Mouse (Mus musculus) B cell, adult 62 days (primary cell): ENCODE measurements around the gene Krt79. TPM values are rescaled to one million over a fixed set of nuclear protein-coding genes. Genes with fewer than 3 reads are reported as not detected.

ENCODE experiments used
- total RNA-seq: library from RNA; stranded (reverse); gene quantifications from 4 replicates; pipeline ENCODE4 v1.2.4, GENCODE M21; 2023

Krt79 gene
- not detected in 4 replicates for total RNA-seq

GRCm38 (mm10) chr15:101940274-101940829 lies at the start of gene Krt79:
TSS of gene Krt79 (minus strand) at chr15:101940324.

GRCm38 (mm10) chr15:101954187-101954586 lies 14.1 kb upstream of the Krt79 start, which contains the start of gene Krt78:
TSS of gene Krt78 (minus strand) at chr15:101954287.

GRCm38 (mm10) chr15:101924635-101925034 lies 15.5 kb downstream of the Krt79 start, which contains the start of gene Krt4:
TSS of gene Krt4 (minus strand) at chr15:101924735.

GRCm38 (mm10) chr15:101892820-101893219 lies 47.3 kb downstream of the Krt79 start, which contains the start of gene Krt76:
TSS of gene Krt76 (minus strand) at chr15:101892920.

Other genes starting within 250 kb of the Krt79 start
- gene Krt6a, start 246.0 kb downstream of the Krt79 start, total RNA-seq = not detected in 4 replicates
- gene Krt5, start 227.4 kb downstream of the Krt79 start, total RNA-seq = not detected in 4 replicates
- not detected in 4 replicates for gene Krt71, start 197.2 kb downstream of the Krt79 start, total RNA-seq
- gene Krt72, start 153.9 kb downstream of the Krt79 start, total RNA-seq = not detected in 4 replicates
- not detected in 4 replicates for gene Krt73, start 138.0 kb downstream of the Krt79 start, total RNA-seq
- not detected in 4 replicates for gene Krt2, start 122.2 kb downstream of the Krt79 start, total RNA-seq
- gene Krt1, start 89.5 kb downstream of the Krt79 start, total RNA-seq = not detected in 4 replicates
- gene Krt77, start 70.6 kb downstream of the Krt79 start, total RNA-seq = not detected in 4 replicates
- not detected in 4 replicates for gene Krt76, start 47.4 kb downstream of the Krt79 start, total RNA-seq
- not detected in 4 replicates for gene Krt4, start 15.6 kb downstream of the Krt79 start, total RNA-seq
- not detected in 4 replicates for gene Krt78, start 14.0 kb upstream of the Krt79 start, total RNA-seq
- not detected in 4 replicates for gene Krt8, start 64.2 kb upstream of the Krt79 start, total RNA-seq
- not detected in 4 replicates for gene Krt18, start 87.9 kb upstream of the Krt79 start, total RNA-seq
- 227 to 240 TPM (median 233 TPM) in 4 replicates for gene Eif4b, start 133.4 kb upstream of the Krt79 start, total RNA-seq
- gene Tns2, start 160.1 kb upstream of the Krt79 start, total RNA-seq = 0.18 to 4.5 TPM (median 0.52 TPM) in 4 replicates
- 36.3 to 41.8 TPM (median 36.9 TPM) in 4 replicates for gene Spryd3, start 195.9 kb upstream of the Krt79 start, total RNA-seq
- 0.55 to 1.1 TPM in 2 of 4 replicates, not detected in the others for gene Igfbp6, start 204.0 kb upstream of the Krt79 start, total RNA-seq
- 0.33 to 0.91 TPM (median 0.70 TPM) in 3 of 4 replicates, not detected in the other for gene Soat2, start 210.2 kb upstream of the Krt79 start, total RNA-seq